Mouse (Mus musculus): ENCODE measurements around the gene 0610010K14Rik. TPM values are rescaled to one million over a fixed set of nuclear protein-coding genes. Genes with fewer than 3 reads are reported as not detected.

Gene 0610010K14Rik
- polyA plus RNA-seq, 1 experiment from 2014 or later = 140 TPM

DNA sequence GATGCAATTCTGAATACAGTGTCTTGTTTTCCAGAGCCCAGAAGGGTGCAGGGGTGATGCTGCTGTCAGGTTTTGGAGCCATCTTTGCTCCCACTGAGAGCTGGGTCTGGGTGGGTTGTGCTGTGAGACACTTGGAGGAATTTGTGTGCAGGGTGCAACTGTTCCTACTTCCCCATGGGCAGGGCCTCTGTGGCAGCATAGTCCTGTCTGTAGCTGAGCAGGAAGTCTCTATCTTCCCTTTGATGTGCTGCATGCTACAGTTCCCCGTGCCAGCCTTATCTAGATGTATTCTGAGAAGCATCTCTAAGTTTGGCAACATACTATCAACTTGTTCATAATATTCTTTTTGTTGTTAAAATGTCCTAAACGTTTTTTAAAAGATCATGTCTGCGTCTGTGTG is 27.5 kb upstream of the 0610010K14Rik start:
- DNase-seq (ENCODE audit: low spot score) (no peak), ATAC-seq (replicated peaks; ENCODE audit: low FRiP score) (no peak)
- 35% methylated on average over 3 of the region's 3 CpGs for WGBS
- Histone ChIP-seq H3K4me2 (no peak overlapping the region), H3K36me3 (ENCODE audit: control insufficient read depth, insufficient read depth, low read length) (no peaks in the 10 kb centered on the region), H3K27me3 (replicated peaks; ENCODE audit: control insufficient read depth, insufficient read depth, low read length) (no peaks in the 10 kb centered on the region), H3K4me1 (replicated peaks; ENCODE audit: control insufficient read depth, insufficient read depth, low read length) (no peaks in the 10 kb centered on the region), H3K4me3 (ENCODE audit: low read depth, low read length) (no peak overlapping the region), H3K9ac (ENCODE audit: low read depth, low read length) (no peak overlapping the region), H3K9me3 (ENCODE audit: control insufficient read depth, low read length) (no peaks in the 10 kb centered on the region), H3K27ac (ENCODE audit: low read depth, low read length) (no peak overlapping the region)

DNA sequence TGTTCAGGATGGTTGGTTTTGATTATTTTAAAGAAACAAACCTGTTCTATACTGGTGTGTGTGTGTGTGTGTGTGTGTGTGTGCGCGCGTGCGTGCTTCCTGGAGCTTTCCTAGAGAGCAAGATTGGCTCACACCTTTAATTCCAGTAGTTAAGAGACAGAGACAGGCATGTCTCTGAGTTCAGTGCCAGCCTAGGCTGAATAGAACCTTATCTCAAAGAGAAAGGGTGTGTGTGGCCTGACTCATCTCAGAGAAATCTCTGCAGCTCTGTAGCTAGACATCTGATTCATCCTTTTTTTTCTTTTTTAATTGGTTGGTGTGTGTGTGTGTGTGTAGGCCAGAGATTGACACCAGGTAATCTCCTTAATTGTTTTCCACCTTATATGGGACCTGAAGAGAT is 21.3 kb upstream of the 0610010K14Rik start:
- H3K36me3 ChIP-seq (ENCODE audit: control insufficient read depth, insufficient read depth, low read length) = no peaks in the 10 kb centered on the region
- H3K9ac ChIP-seq (ENCODE audit: low read depth, low read length) = no peak overlapping the region
- WGBS = 93% methylated on average over 4 of the region's 4 CpGs
- peaks cover 20% of the 10 kb centered on the region for H3K27me3 ChIP-seq (replicated peaks; ENCODE audit: control insufficient read depth, insufficient read depth, low read length)
- H3K9me3 ChIP-seq (ENCODE audit: control insufficient read depth, low read length) = no peaks in the 10 kb centered on the region
- no peak for ATAC-seq (replicated peaks; ENCODE audit: low FRiP score)
- no peak overlapping the region for H3K27ac ChIP-seq (ENCODE audit: low read depth, low read length)
- 0 out of 2 replicates have a peak, but pooled peaks cover 2% of the 10 kb centered on the region for H3K4me1 ChIP-seq (replicated peaks; ENCODE audit: control insufficient read depth, insufficient read depth, low read length)
- H3K4me2 ChIP-seq = no peak overlapping the region
- no peak overlapping the region for H3K4me3 ChIP-seq (ENCODE audit: low read depth, low read length)
- DNase-seq (ENCODE audit: low spot score) = no peak

DNA sequence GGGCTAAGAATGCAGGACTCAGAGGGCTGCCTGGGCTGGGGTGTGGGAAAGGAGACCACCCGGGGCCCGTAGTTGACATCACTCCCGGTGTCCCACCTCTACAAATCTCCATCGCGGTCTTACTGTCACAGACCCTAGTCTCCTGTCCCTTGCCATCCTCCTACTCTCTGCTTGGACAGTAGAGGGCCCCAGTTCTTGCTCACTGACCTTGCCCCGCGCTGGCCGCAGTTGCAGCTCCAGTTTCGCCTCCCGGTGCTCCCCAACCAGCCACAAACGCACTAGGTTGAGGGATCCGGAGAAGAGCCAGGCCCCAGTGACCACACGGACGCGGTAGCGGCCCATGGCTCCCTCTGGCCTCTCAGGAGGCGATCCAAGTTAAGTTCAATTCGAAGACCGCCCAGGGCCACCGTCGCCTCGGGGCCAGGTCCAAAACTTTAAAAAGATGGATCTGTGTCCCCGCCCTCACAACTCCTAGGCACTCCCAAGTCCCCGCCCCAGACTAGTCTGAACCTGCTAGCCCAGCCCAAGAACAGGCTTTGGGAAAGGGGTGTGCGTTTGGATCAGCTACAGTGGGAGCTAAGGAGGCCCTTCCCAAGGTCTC is 17.3 kb upstream of the 0610010K14Rik start, which contains the start of gene Alox12:
Alox12 (minus strand) TSS at position 423 of the 601 bp plus-strand sequence.
- H3K9ac ChIP-seq (ENCODE audit: low read depth, low read length) = 0 out of 2 replicates have a peak within 1 kb of the TSS, but pooled peaks have one; percentile 20
- peak within 1 kb of the TSS; percentile 56 for H3K4me2 ChIP-seq
- H3K9me3 ChIP-seq (ENCODE audit: control insufficient read depth, low read length) = no peaks in the 10 kb centered on the region
- 4% methylated on average over 25 of the region's 25 CpGs for WGBS
- ATAC-seq (replicated peaks; ENCODE audit: low FRiP score) (0 out of 2 replicates have a peak, but pooled peaks have one; percentile 36), DNase-seq (ENCODE audit: low spot score) (no peak)
- H3K36me3 ChIP-seq (ENCODE audit: control insufficient read depth, insufficient read depth, low read length) = no peaks in the 10 kb centered on the region
- no peak within 1 kb of the TSS for H3K27ac ChIP-seq (ENCODE audit: low read depth, low read length)
- peaks cover 43% of the 10 kb centered on the region for H3K27me3 ChIP-seq (replicated peaks; ENCODE audit: control insufficient read depth, insufficient read depth, low read length)
- H3K4me3 ChIP-seq (ENCODE audit: low read depth, low read length) = peak within 1 kb of the TSS; percentile 32
- H3K4me1 ChIP-seq (replicated peaks; ENCODE audit: control insufficient read depth, insufficient read depth, low read length) = 0 out of 2 replicates have a peak, but pooled peaks cover 2% of the 10 kb centered on the region

DNA sequence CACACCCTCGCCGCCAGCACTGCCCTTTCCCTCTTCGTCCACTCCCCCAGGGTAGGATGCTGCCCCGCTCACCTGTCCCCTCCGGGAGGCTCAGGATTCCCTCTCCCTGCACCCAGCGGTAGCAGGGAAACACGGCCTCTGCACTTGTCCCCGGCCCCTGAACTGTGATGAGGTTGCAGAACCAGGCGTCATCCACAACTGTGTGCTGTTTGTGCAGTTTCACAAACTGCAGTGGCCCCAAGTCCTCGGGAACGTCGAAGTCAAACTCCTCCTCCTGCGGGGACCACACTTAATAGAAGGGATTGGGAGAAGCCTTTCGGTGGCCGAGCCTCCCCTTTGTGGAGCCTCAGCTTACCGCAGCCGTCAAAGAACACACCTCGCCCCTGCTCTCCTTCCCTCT is 16.6 kb upstream of the 0610010K14Rik start:
- Histone ChIP-seq H3K27ac (ENCODE audit: low read depth, low read length) (no peak overlapping the region), H3K9ac (ENCODE audit: low read depth, low read length) (0 out of 2 replicates have a peak overlapping the region, but pooled peaks have one; percentile 20), H3K27me3 (replicated peaks; ENCODE audit: control insufficient read depth, insufficient read depth, low read length) (peaks cover 43% of the 10 kb centered on the region), H3K4me2 (peak overlapping the region; percentile 56), H3K36me3 (ENCODE audit: control insufficient read depth, insufficient read depth, low read length) (no peaks in the 10 kb centered on the region), H3K4me1 (replicated peaks; ENCODE audit: control insufficient read depth, insufficient read depth, low read length) (0 out of 2 replicates have a peak, but pooled peaks cover 2% of the 10 kb centered on the region), H3K4me3 (ENCODE audit: low read depth, low read length) (peak overlapping the region; percentile 32), H3K9me3 (ENCODE audit: control insufficient read depth, low read length) (no peaks in the 10 kb centered on the region)
- 6% methylated on average over 18 of the region's 18 CpGs for WGBS
- ATAC-seq (replicated peaks; ENCODE audit: low FRiP score) = no peak
- DNase-seq (ENCODE audit: low spot score) = no peak

DNA sequence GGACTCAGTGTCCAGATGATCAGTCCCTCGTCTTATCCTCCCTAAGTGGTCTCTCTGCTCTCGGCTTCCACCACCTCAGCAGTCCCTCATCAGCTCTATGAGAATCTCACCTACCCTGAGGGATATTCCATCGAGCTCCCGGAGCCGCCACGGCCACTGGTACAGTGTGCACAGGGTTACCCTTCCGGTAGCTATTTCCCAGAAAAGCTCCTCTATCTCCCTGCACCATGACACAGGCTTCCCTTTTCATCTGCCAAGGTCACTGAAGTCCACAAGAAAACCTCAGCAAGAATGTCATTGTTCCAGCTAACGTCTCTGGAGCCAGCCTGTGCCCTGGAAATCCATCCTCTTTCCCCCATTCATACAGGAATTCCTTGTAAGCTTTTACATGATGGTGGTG is 14.1 kb upstream of the 0610010K14Rik start:
- no peak for DNase-seq (ENCODE audit: low spot score)
- WGBS = 70% methylated on average over 8 of the region's 8 CpGs
- no peaks in the 10 kb centered on the region for H3K36me3 ChIP-seq (ENCODE audit: control insufficient read depth, insufficient read depth, low read length)

DNA sequence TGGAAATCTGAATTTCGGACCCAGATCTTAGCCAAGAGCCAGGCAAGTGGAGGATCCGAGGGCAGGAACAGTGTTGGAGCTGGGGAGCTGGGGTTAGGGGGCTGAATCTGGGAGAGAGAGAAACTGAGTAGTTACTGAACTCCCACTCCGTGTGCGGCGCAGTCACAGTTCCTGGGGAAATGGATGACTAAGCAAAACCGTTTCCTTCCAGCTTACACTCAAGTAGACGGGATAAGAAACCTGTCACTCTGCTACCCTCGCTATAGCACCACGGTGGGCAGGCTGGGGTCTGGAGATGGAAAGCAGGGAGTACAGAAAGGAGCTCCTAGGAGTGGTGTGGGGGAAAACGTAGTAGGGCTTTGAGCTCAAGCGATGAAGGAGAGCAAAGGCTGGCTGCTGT is 12.4 kb upstream of the 0610010K14Rik start:
- no peak for ATAC-seq (replicated peaks; ENCODE audit: low FRiP score)
- Histone ChIP-seq H3K27ac (ENCODE audit: low read depth, low read length) (no peak overlapping the region), H3K4me3 (ENCODE audit: low read depth, low read length) (no peak overlapping the region), H3K27me3 (replicated peaks; ENCODE audit: control insufficient read depth, insufficient read depth, low read length) (peaks cover 34% of the 10 kb centered on the region), H3K4me1 (replicated peaks; ENCODE audit: control insufficient read depth, insufficient read depth, low read length) (0 out of 2 replicates have a peak, but pooled peaks cover 2% of the 10 kb centered on the region), H3K36me3 (ENCODE audit: control insufficient read depth, insufficient read depth, low read length) (no peaks in the 10 kb centered on the region), H3K9me3 (ENCODE audit: control insufficient read depth, low read length) (no peaks in the 10 kb centered on the region), H3K4me2 (no peak overlapping the region), H3K9ac (ENCODE audit: low read depth, low read length) (no peak overlapping the region)
- WGBS = 42% methylated on average over 11 of the region's 11 CpGs
- no peak for DNase-seq (ENCODE audit: low spot score)

More for the DNA sequence above, 14.1 kb upstream of the 0610010K14Rik start:
- peaks cover 43% of the 10 kb centered on the region for H3K27me3 ChIP-seq (replicated peaks; ENCODE audit: control insufficient read depth, insufficient read depth, low read length)
- H3K4me2 ChIP-seq = no peak overlapping the region
- 0 out of 2 replicates have a peak, but pooled peaks cover 2% of the 10 kb centered on the region for H3K4me1 ChIP-seq (replicated peaks; ENCODE audit: control insufficient read depth, insufficient read depth, low read length)
- H3K9me3 ChIP-seq (ENCODE audit: control insufficient read depth, low read length) = no peaks in the 10 kb centered on the region
- H3K9ac ChIP-seq (ENCODE audit: low read depth, low read length) = no peak overlapping the region
- ATAC-seq (replicated peaks; ENCODE audit: low FRiP score) = no peak
- H3K4me3 ChIP-seq (ENCODE audit: low read depth, low read length) = no peak overlapping the region
- H3K27ac ChIP-seq (ENCODE audit: low read depth, low read length) = no peak overlapping the region

DNA sequence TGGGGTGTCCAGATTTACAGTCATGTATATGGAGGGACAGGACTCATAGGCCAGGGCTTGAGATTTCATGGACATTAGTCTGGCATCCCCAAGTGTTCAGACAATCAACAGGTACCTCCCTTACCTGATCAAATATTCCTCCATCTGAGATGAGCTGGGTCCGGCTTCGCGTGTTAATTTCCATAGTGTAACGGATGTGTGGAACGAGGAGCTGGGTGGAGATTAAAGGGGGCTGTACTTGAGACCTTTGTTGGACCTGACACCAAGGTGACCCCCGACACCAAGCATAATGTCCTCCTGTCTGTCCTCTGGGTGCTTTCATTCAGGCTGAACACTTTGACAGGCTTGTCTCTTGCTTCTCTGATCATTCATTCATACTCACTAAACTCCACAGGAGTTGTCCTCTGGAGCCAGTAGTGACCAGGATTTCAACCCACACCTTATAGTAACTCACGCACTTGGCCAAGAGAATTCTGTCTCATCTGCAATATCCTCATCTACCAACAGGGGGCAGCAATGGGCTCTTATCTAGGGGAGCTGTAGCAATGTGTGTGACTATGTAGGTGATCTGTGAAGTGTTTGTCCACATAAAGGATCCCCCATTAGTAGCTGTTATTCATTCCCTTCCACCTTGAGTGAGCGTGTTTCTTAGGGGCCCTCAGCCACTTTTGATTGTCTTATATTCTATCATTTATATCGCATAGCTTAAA is 9.6 kb upstream of the 0610010K14Rik start:
- no peak overlapping the region for H3K4me3 ChIP-seq (ENCODE audit: low read depth, low read length)
- no peak overlapping the region for H3K4me2 ChIP-seq
- no peaks in the 10 kb centered on the region for H3K36me3 ChIP-seq (ENCODE audit: control insufficient read depth, insufficient read depth, low read length)
- no peak overlapping the region for H3K27ac ChIP-seq (ENCODE audit: low read depth, low read length)
- no peak overlapping the region for H3K9ac ChIP-seq (ENCODE audit: low read depth, low read length)
- H3K27me3 ChIP-seq (replicated peaks; ENCODE audit: control insufficient read depth, insufficient read depth, low read length) = peaks cover 6% of the 10 kb centered on the region
- H3K4me1 ChIP-seq (replicated peaks; ENCODE audit: control insufficient read depth, insufficient read depth, low read length) = no peaks in the 10 kb centered on the region
- no peak for ATAC-seq (replicated peaks; ENCODE audit: low FRiP score)
- WGBS = 43% methylated on average over 9 of the region's 9 CpGs
- no peaks in the 10 kb centered on the region for H3K9me3 ChIP-seq (ENCODE audit: control insufficient read depth, low read length)
- DNase-seq (ENCODE audit: low spot score) = no peak

DNA sequence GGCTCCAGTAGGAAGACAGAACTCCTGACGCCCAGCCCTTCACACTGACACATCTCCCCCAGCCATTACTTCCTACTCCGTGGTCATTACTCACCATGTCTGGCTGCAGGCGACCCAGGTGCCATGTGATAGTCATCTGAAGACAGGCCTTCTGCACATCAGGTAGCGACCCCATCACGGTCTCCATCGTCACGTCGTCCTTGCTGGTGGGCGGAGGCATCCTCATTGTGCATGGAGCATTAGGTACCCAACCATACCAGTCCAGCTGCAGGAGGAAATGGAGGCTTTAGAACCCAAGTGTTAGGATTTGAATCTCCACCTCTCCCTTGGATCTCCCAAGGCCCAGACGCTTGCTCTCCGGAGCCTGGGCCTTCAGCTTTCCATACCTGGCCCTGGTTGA is 4.9 kb upstream of the 0610010K14Rik start:
- ATAC-seq (replicated peaks; ENCODE audit: low FRiP score) (no peak), DNase-seq (ENCODE audit: low spot score) (no peak)
- no peak overlapping the region for H3K9ac ChIP-seq (ENCODE audit: low read depth, low read length)
- H3K4me1 ChIP-seq (replicated peaks; ENCODE audit: control insufficient read depth, insufficient read depth, low read length) = peaks cover 7% of the 10 kb centered on the region
- H3K9me3 ChIP-seq (ENCODE audit: control insufficient read depth, low read length) = no peaks in the 10 kb centered on the region
- no peak overlapping the region for H3K4me2 ChIP-seq
- 66% methylated on average over 11 of the region's 11 CpGs for WGBS
- no peak overlapping the region for H3K27ac ChIP-seq (ENCODE audit: low read depth, low read length)
- no peak overlapping the region for H3K4me3 ChIP-seq (ENCODE audit: low read depth, low read length)
- H3K27me3 ChIP-seq (replicated peaks; ENCODE audit: control insufficient read depth, insufficient read depth, low read length) = no peaks in the 10 kb centered on the region
- H3K36me3 ChIP-seq (ENCODE audit: control insufficient read depth, insufficient read depth, low read length) = no peaks in the 10 kb centered on the region
